Mouse (Mus musculus) forebrain, embryonic 13.5 days (tissue): ENCODE measurements around the gene Ebi3. TPM values are rescaled to one million over a fixed set of nuclear protein-coding genes. Genes with fewer than 3 reads are reported as not detected.

Experiments used
- ATAC-seq: fragments of 200-750 bp; cut with Nextera tagmentation; 2 replicates; pipeline ENCODE4 v1.8.0; 2017
- H3K27ac ChIP-seq: fragments of 300-500 bp; sonication (generic); 2 replicates; pipeline ENCODE4 v1.5.1; 2015; ENCODE audit warnings: inconsistent platforms, mild to moderate bottlenecking, moderate library complexity
- H3K27me3 ChIP-seq: fragments of 300-500 bp; sonication (generic); 2 replicates; pipeline ENCODE4 v1.6.1; 2015; ENCODE audit warnings: mild to moderate bottlenecking, inconsistent platforms
- H3K36me3 ChIP-seq: fragments of 300-500 bp; sonication (generic); 2 replicates; pipeline ENCODE4 v1.6.1; 2015; ENCODE audit warnings: mild to moderate bottlenecking, inconsistent platforms; ENCODE audit not compliant: poor library complexity, severe bottlenecking
- H3K4me1 ChIP-seq: fragments of 300-500 bp; sonication (generic); 2 replicates; pipeline ENCODE4 v1.6.1; 2015; ENCODE audit warnings: inconsistent platforms
- H3K4me2 ChIP-seq: fragments of 300-500 bp; sonication (generic); 2 replicates; pipeline ENCODE4 v1.6.1; 2015; ENCODE audit warnings: inconsistent platforms, mild to moderate bottlenecking, moderate library complexity
- H3K4me3 ChIP-seq: fragments of 300-500 bp; sonication (generic); 2 replicates; pipeline ENCODE4 v1.5.1; 2015; ENCODE audit warnings: mild to moderate bottlenecking, inconsistent platforms
- H3K9ac ChIP-seq: fragments of 300-500 bp; sonication (generic); 2 replicates; pipeline ENCODE4 v1.6.1; 2015; ENCODE audit warnings: mild to moderate bottlenecking, inconsistent platforms
- H3K9me3 ChIP-seq: fragments of 300-500 bp; sonication (generic); replicated peaks from 2 replicates; pipeline ENCODE4 v1.6.1; 2016; ENCODE audit warnings: inconsistent platforms
- WGBS: fragments of 180-500 bp; shearing (Covaris S2); methylation state at CpG from one replicate; pipeline ENCODE4 v1.1.7; 2015; 5-methylcytosine and 5-hydroxymethylcytosine counted together
- polyA plus RNA-seq: library from polyadenylated mRNA; unstranded; fragments of >200 nt; fragmentation: Nextera tagmentation; extraction: Ambion mirVana; gene quantifications from 2 replicates; pipeline ENCODE4 v1.2.1, GENCODE M21; 2015

Gene Ebi3
- polyA plus RNA-seq, 1 experiment from 2014 or later = 2.4 TPM

DNA sequence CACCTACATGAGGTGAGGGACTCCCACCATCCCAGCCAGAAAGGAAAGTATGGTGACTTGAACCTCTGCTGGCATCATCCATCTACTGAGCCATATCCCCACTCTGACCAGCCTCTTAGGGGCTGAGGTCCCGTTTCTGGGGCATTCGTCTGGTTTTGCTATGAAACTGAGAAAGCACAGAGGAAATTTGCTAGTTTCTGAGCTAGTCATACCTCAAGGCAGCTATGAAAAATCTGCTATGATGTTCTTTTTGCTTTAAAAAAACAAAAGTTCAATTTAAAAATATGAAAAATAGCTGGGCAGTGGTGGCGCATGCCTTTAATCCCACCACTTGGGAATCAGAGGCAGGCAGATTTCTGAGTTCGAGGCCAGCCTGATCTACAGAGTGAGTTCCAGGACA, 3.8 kb upstream of the Ebi3 start:
- H3K4me3 ChIP-seq = no peak overlapping the region
- 0 out of 2 replicates have a peak, but pooled peaks cover 3% of the 10 kb centered on the region for H3K4me1 ChIP-seq
- no peak overlapping the region for H3K9ac ChIP-seq
- 87% methylated on average over 4 of the region's 4 CpGs for WGBS
- peaks cover 19% of the 10 kb centered on the region for H3K27me3 ChIP-seq
- no peak for ATAC-seq
- no peaks in the 10 kb centered on the region for H3K9me3 ChIP-seq
- no peak overlapping the region for H3K4me2 ChIP-seq
- H3K36me3 ChIP-seq = no peaks in the 10 kb centered on the region
- H3K27ac ChIP-seq = no peak overlapping the region

DNA sequence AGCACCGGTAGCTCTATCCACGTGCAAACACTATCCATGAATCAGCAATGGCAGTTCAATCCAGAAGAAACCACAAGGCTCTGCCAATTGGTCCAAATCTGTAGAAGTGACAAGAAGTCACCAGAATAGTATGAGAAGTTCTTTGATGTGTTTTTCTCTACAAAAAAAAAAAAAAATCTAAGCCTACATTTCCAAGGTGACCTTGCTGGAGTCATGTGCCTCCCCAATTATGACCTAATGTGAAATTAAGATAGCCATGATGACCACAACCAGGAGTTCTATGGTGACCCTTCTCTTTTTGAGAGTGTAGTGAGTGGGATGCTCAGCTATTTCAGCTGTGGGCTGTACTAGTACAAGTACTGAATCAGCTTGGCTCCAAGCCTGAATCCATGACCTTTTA, 3.0 kb upstream of the Ebi3 start, which contains the start of gene Zfp119b:
Gene Zfp119b (minus strand): TSS at position 101 of the 400 bp plus-strand sequence.
- no peak for ATAC-seq
- Histone ChIP-seq H3K36me3 (no peaks in the 10 kb centered on the region), H3K4me2 (no peak within 1 kb of the TSS), H3K9me3 (no peaks in the 10 kb centered on the region), H3K27ac (no peak within 1 kb of the TSS), H3K9ac (no peak within 1 kb of the TSS), H3K27me3 (peaks cover 26% of the 10 kb centered on the region), H3K4me3 (no peak within 1 kb of the TSS), H3K4me1 (0 out of 2 replicates have a peak, but pooled peaks cover under 1% of the 10 kb centered on the region)
- WGBS = 88% methylated on average over 2 of the region's 2 CpGs

DNA sequence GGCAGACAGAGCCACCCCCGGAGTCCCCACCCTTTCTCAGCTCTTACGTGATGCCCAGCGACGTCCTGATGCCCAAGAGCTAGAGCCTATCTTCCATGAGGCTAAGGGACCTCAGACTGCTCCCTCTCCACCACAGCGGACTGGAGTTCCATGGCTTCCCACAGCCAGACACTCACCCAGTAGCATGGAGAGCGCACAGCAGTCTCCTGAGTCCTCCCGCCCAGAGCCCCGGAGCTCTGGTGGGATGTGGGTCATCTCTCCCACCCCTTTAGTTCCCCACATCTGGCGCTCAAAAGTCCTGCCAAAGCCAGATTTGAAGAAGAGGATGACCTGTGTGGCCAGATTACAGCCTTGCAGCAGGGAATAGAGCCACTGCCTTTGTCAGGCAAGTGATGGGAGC, 1.8 kb upstream of the Ebi3 start:
- no peaks in the 10 kb centered on the region for H3K9me3 ChIP-seq
- H3K27ac ChIP-seq = no peak overlapping the region
- no peak overlapping the region for H3K9ac ChIP-seq
- no peak overlapping the region for H3K4me3 ChIP-seq
- ATAC-seq = no peak
- peaks cover 33% of the 10 kb centered on the region for H3K27me3 ChIP-seq
- WGBS = 83% methylated on average over 9 of the region's 9 CpGs
- H3K36me3 ChIP-seq = no peaks in the 10 kb centered on the region
- no peaks in the 10 kb centered on the region for H3K4me1 ChIP-seq
- H3K4me2 ChIP-seq = no peak overlapping the region

DNA sequence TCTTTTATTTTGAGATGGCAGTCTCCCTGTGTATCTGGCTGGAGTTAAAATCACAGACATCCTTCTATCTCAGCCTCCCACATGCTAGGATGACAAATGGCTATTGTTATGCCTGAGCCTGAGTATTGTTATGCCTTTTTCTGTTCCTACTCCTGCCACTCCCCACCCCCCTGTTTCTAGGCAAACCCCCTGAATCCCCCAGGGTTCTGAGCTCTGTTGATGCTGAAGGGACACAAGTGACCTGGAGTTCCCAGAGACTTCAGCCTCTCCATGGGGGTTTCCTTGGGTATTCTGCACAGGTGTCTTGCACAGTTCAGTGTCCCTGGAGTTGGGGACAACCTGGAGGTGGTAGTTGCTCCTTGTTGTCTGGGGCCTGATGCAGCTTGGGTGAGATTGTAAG, 399 bp upstream of the Ebi3 start:
- ATAC-seq = no peak
- no peak overlapping the region for H3K4me2 ChIP-seq
- no peaks in the 10 kb centered on the region for H3K9me3 ChIP-seq
- no peak overlapping the region for H3K27ac ChIP-seq
- no peaks in the 10 kb centered on the region for H3K36me3 ChIP-seq
- H3K27me3 ChIP-seq = peaks cover 33% of the 10 kb centered on the region
- 0 out of 2 replicates have a peak overlapping the region, but pooled peaks have one; percentile 2 for H3K9ac ChIP-seq
- peaks cover 12% of the 10 kb centered on the region for H3K4me1 ChIP-seq
- no peak overlapping the region for H3K4me3 ChIP-seq

DNA sequence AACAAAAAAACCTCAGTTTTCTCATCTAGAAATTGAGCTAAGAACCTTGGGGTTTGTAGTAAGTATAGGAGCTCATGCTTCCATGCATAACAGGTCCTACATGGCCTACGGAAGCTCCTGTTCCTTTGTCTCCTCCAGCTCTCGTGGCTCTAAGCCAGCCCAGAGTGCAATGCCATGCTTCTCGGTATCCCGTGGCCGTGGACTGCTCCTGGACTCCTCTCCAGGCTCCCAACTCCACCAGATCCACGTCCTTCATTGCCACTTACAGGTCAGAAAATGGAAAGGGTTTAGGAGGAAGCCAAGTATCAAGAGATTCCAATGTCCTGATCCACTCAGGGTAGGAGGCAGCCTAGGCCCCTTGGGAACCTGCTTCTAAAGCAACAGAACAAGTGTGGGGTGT, 1.3 kb downstream of the Ebi3 start:
- peaks cover 26% of the 10 kb centered on the region for H3K4me1 ChIP-seq
- WGBS = 76% methylated on average over 6 of the region's 6 CpGs
- H3K36me3 ChIP-seq = no peaks in the 10 kb centered on the region
- no peak overlapping the region for H3K27ac ChIP-seq
- H3K9me3 ChIP-seq = no peaks in the 10 kb centered on the region
- ATAC-seq = no peak
- H3K9ac ChIP-seq = no peak overlapping the region
- no peak overlapping the region for H3K4me3 ChIP-seq
- H3K4me2 ChIP-seq = no peak overlapping the region
- H3K27me3 ChIP-seq = peaks cover 33% of the 10 kb centered on the region

DNA sequence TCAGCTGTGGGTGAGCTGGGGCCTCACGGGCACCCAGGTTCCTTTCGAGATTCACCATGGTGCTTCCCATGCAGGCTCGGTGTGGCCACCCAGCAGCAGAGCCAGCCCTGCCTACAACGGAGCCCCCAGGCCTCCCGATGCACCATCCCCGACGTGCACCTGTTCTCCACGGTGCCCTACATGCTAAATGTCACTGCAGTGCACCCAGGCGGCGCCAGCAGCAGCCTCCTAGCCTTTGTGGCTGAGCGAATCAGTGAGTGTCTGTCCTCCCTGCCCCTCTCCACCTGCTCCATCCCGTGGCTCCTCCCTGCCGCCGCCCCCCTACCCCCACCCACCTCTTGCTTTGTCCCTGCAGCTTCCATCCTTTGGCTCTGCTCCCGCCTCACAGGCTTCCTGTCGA, 1.8 kb downstream of the Ebi3 start:
- H3K4me3 ChIP-seq = no peak overlapping the region
- peaks cover 26% of the 10 kb centered on the region for H3K4me1 ChIP-seq
- 42% methylated on average over 16 of the region's 16 CpGs for WGBS
- no peaks in the 10 kb centered on the region for H3K9me3 ChIP-seq
- ATAC-seq = no peak
- peaks cover 33% of the 10 kb centered on the region for H3K27me3 ChIP-seq
- H3K9ac ChIP-seq = no peak overlapping the region
- no peak overlapping the region for H3K4me2 ChIP-seq
- H3K36me3 ChIP-seq = no peaks in the 10 kb centered on the region
- no peak overlapping the region for H3K27ac ChIP-seq

DNA sequence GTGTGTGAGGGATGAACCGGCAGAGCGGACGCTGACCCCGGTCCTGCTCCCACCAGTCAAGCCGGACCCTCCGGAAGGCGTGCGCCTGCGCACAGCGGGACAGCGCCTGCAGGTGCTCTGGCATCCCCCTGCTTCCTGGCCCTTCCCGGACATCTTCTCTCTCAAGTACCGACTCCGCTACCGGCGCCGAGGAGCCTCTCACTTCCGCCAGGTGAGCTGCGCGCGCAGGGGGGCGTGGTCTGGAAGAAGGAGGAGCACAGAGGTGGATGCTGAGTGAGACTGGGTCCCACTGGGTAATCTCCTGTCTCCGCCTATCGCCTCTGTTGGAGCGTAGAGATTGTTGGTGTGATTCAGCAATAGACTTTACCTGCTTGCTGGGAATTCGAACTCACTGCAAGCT, 3.7 kb downstream of the Ebi3 start:
- ATAC-seq = peak; percentile 22
- 0% methylated on average over 26 of the region's 26 CpGs for WGBS
- no peaks in the 10 kb centered on the region for H3K9me3 ChIP-seq
- no peak overlapping the region for H3K27ac ChIP-seq
- peaks cover 35% of the 10 kb centered on the region for H3K4me1 ChIP-seq
- H3K4me2 ChIP-seq = peak overlapping the region; percentile 79
- peak overlapping the region; percentile 52 for H3K4me3 ChIP-seq
- peaks cover 25% of the 10 kb centered on the region for H3K27me3 ChIP-seq
- no peaks in the 10 kb centered on the region; the same call in 1 of the 2 replicates for H3K36me3 ChIP-seq
- H3K9ac ChIP-seq = peak overlapping the region; percentile 70

DNA sequence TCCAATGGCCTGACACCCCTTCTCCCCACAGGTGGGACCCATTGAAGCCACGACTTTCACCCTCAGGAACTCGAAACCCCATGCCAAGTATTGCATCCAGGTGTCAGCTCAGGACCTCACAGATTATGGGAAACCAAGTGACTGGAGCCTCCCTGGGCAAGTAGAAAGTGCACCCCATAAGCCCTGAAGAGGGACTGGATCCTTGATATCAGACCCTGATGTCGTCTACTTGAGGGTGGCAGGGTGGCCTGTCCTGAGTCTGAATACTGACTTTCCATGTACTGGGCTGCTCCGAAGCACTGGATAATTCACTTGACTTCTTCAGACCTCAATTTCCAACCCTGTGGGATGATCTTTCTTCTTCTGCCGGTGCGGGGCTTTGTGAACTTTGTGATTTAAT, 4.2 kb downstream of the Ebi3 start:
- WGBS = 30% methylated on average over 6 of the region's 6 CpGs
- Histone ChIP-seq H3K27me3 (peaks cover 23% of the 10 kb centered on the region), H3K36me3 (peaks cover 4% of the 10 kb centered on the region), H3K4me3 (peak overlapping the region; percentile 52), H3K9me3 (no peaks in the 10 kb centered on the region), H3K4me1 (peaks cover 35% of the 10 kb centered on the region), H3K4me2 (peak overlapping the region; percentile 79), H3K9ac (peak overlapping the region; percentile 70), H3K27ac (no peak overlapping the region)
- ATAC-seq = no peak

DNA sequence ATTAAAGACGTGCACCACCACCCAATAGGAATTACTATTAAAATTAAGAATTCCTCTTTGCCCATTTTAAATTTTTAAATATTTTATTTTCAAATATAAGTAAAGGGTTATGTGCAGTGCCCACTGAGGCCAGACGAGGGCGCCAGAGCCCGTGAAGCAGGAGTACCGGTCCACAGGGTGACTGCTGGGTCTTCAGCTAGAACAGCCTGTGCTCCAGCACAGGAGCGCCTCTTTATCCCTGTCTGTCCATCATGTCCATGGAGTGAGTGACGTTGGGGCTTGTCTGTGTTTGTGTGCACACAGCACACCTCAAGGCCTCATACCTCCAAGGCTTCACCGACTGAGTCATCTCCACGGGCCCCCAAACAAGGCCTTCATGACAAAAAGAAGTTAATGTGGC, 4.7 kb downstream of the Ebi3 start:
- Histone ChIP-seq H3K4me1 (peaks cover 35% of the 10 kb centered on the region), H3K27me3 (peaks cover 20% of the 10 kb centered on the region), H3K9me3 (no peaks in the 10 kb centered on the region), H3K27ac (peak overlapping the region; percentile 54; the same call in 1 of the 2 replicates), H3K36me3 (peaks cover 9% of the 10 kb centered on the region), H3K9ac (peak overlapping the region; percentile 21; the same call in 1 of the 2 replicates), H3K4me3 (peak overlapping the region; percentile 9; the same call in 1 of the 2 replicates), H3K4me2 (peak overlapping the region; percentile 79)
- peak; percentile 30; the same call in 1 of the 2 replicates for ATAC-seq
- 12% methylated on average over 9 of the region's 9 CpGs for WGBS

DNA sequence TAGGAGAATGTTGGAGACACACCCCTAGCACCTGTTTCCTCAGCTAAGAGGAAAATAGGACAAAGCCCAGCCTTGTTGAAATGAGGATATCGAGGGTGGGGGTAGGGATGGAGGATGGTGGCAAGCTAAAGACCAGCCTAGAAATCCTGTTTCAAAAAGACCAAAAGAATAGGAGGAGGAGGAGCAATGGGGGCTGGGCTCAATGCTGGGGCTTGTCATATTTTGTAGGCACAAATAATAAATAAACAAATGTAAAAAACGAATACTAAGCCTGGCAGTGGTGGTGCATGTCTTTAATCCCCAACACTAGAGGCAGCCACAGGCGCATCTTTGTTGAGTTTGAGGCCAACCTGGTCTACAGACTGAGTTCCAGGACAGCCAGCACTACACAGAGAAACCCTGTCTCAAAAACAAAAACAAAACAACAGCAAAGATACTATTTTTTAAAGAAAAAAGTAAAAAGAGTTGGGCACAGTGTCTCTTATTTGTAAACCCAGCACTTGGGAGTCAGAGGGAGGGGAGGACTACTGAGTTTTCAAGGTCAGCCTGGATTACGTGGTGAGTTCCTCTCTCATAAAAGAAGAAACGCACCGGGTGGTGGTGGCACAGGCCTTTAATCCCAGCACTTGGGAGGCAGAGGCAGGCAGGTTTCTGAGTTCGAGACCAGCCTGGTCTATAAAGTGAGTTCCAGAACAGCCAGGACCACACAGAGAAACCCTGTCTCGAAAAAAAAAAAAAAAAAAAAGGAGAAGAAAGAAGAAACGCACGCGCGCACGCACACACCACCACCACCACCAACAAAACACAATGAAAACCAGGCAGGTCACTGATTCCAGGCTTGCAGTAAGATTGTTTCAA, 5.5 kb downstream of the Ebi3 start:
- Histone ChIP-seq H3K4me1 (peaks cover 35% of the 10 kb centered on the region), H3K36me3 (peaks cover 13% of the 10 kb centered on the region), H3K9me3 (no peaks in the 10 kb centered on the region), H3K4me3 (peak overlapping the region; percentile 52), H3K27me3 (peaks cover 14% of the 10 kb centered on the region), H3K27ac (peak overlapping the region; percentile 95), H3K4me2 (peak overlapping the region; percentile 64), H3K9ac (peak overlapping the region; percentile 61)
- 76% methylated on average over 13 of the region's 13 CpGs for WGBS
- ATAC-seq = no peak

DNA sequence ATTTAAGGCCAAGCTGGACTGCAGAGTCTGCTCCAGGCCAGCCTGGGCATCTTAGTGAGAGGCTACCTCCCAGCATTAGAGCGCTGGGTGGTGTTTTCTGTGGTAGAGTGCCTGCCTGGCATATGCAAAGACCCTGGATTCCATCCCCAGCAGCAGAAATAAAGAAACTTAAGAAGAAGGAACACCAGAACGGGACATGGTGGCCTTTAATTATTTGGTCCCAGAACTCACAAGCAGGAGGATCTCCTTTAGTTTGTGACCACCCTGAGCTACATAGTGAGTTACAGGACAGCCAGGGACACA, 6.1 kb downstream of the Ebi3 start:
- ATAC-seq = no peak
- H3K9me3 ChIP-seq = no peaks in the 10 kb centered on the region
- H3K4me1 ChIP-seq = peaks cover 35% of the 10 kb centered on the region
- H3K27me3 ChIP-seq = peaks cover 14% of the 10 kb centered on the region
- peak overlapping the region; percentile 52 for H3K4me3 ChIP-seq
- H3K36me3 ChIP-seq = peaks cover 13% of the 10 kb centered on the region
- peak overlapping the region; percentile 95 for H3K27ac ChIP-seq
- peak overlapping the region; percentile 61 for H3K9ac ChIP-seq
- WGBS = 35% methylated on average over 2 of the region's 2 CpGs
- peak overlapping the region; percentile 64 for H3K4me2 ChIP-seq

DNA sequence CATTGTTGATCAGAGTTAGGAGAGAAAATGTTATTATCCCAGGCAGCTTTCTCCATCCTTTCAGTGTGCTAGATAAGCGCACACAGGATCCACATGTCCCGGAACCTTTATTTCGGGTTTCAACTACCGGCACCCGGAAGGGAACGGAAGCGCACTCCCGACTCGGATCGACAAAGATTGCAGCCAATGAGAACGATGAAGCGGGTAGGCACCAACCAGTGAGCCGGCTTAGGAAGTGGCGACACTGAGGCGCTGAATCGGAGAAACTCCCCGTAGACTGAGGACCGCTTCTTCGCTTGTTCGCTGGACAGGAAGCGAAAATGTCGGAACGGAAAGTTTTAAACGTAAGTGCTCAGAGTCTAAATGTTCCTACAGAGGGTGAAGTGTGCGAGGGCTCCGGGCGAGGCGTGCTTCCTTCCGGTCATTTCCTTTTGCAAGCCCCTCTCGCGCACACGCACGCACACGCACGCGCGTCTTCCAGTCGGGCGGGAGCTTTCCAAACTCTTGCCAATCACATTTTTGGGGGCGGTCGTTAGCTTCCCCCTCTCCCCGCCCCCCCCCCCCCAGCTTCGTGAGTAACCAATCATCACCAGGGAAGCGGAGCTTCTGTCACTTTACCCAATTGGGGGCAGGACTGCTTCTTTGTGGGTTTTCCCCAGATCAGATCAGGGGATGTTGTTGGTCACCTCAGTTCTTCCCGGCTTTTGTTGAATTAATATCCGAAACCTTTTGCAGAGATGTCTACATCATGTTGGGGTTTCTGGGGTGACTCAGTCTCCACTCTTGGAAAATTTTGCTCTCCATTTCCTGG, 6.7 kb downstream of the Ebi3 start, which contains the start of gene Yju2:
Gene Yju2 (plus strand): TSS at position 182 of the 811 bp plus-strand sequence.
- WGBS = under 1% methylated on average over 46 of the region's 46 CpGs
- Histone ChIP-seq H3K9me3 (no peaks in the 10 kb centered on the region), H3K4me3 (peak within 1 kb of the TSS; percentile 52), H3K4me1 (peaks cover 35% of the 10 kb centered on the region), H3K9ac (peak within 1 kb of the TSS; percentile 68), H3K27ac (peak within 1 kb of the TSS; percentile 95), H3K4me2 (peak within 1 kb of the TSS; percentile 64), H3K27me3 (peaks cover 10% of the 10 kb centered on the region), H3K36me3 (peaks cover 18% of the 10 kb centered on the region)
- peak; percentile 93 for ATAC-seq
